Mouse (Mus musculus) lung, embryonic 16.5 days (tissue): ENCODE measurements around the gene Slc39a1. TPM values are rescaled to one million over a fixed set of nuclear protein-coding genes. Genes with fewer than 3 reads are reported as not detected.
A peak's percentile ranks its signal among the peaks of the same experiment; 100 is the strongest.
"Not testable (repeated sequence)": the region's sequence is repeated elsewhere in the genome, so short reads cannot be mapped to it uniquely, and the experiment has no call there.

ENCODE experiments used
- ATAC-seq: fragments of 200-750 bp; cut with Nextera tagmentation; 2 replicates; pipeline ENCODE4 v1.8.0; 2017; ENCODE audit warnings: low read depth, mild to moderate bottlenecking, moderate library complexity
- H3K27ac ChIP-seq: fragments of 300-500 bp; sonication (generic); 2 replicates; pipeline ENCODE4 v1.5.1; 2014; ENCODE audit warnings: mild to moderate bottlenecking, control low read depth, low read length
- H3K27me3 ChIP-seq: fragments of 300-500 bp; sonication (generic); 2 replicates; pipeline ENCODE4 v1.6.1; 2014; ENCODE audit warnings: low read depth, low read length, mixed read lengths; ENCODE audit not compliant: control insufficient read depth, insufficient read depth
- H3K36me3 ChIP-seq: fragments of 300-500 bp; sonication (generic); 2 replicates; pipeline ENCODE4 v1.6.1; 2014; ENCODE audit warnings: low read length; ENCODE audit not compliant: control insufficient read depth, insufficient read depth
- H3K4me1 ChIP-seq: fragments of 300-500 bp; sonication (generic); replicated peaks from 2 replicates; pipeline ENCODE4 v1.6.1; 2014; ENCODE audit warnings: low read length, mixed read lengths; ENCODE audit not compliant: control insufficient read depth, insufficient read depth
- H3K4me2 ChIP-seq: fragments of 300-500 bp; sonication (generic); 2 replicates; pipeline ENCODE4 v1.6.1; 2014; ENCODE audit warnings: low read depth, low read length, control low read depth
- H3K4me3 ChIP-seq: fragments of 300-500 bp; sonication (generic); 2 replicates; pipeline ENCODE4 v1.5.1; 2014; ENCODE audit warnings: mild to moderate bottlenecking, low read length, control low read depth
- H3K9ac ChIP-seq: fragments of 300-500 bp; sonication (generic); 2 replicates; pipeline ENCODE4 v1.6.1; 2014; ENCODE audit warnings: low read length, control low read depth
- H3K9me3 ChIP-seq: fragments of 300-500 bp; sonication (generic); 2 replicates; pipeline ENCODE4 v1.6.1; 2016; ENCODE audit warnings: low read length; ENCODE audit not compliant: control insufficient read depth
- WGBS: fragments of 180-500 bp; shearing (Covaris S2); extraction: QIAGEN DNeasy Blood & Tissue Kit; methylation state at CpG from one replicate; pipeline ENCODE4 v1.1.7; 2014; 5-methylcytosine and 5-hydroxymethylcytosine counted together
- polyA plus RNA-seq: library from polyadenylated mRNA; unstranded; fragments of >200 nt; fragmentation: Nextera tagmentation; extraction: Ambion mirVana; gene quantifications from 2 replicates; pipeline ENCODE4 v1.2.1, GENCODE M21; 2015

Slc39a1 gene
- polyA plus RNA-seq, 1 experiment from 2014 or later = 105 TPM

DNA sequence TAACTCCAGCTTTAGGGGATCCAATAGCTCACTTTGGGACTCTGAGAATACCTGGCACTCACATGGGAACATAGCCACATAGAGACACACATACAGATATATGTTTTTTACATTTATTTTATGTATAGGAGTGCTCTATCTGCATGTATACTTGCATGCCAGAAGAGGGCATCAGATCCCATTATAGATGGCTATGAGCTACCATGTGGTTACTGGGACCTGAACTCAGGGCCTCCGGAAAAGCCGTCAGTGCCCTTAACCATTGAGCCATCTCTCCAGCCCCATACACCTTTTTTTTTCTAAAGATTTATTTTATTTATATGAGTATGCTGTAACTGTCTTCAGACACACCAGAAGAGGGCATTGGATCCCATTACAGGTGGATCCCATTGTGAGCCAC lies 36.2 kb downstream of the Slc39a1 start:
- Histone ChIP-seq H3K4me2 (no peak overlapping the region), H3K4me1 (no peaks in the 10 kb centered on the region), H3K36me3 (peaks cover 7% of the 10 kb centered on the region; the same call in 1 of the 2 replicates), H3K27me3 (no peaks in the 10 kb centered on the region), H3K27ac (no peak overlapping the region), H3K9me3 (no peaks in the 10 kb centered on the region), H3K9ac (no peak overlapping the region), H3K4me3 (no peak overlapping the region)
- 91% methylated on average over 2 of the region's 2 CpGs for WGBS
- ATAC-seq = no peak

DNA sequence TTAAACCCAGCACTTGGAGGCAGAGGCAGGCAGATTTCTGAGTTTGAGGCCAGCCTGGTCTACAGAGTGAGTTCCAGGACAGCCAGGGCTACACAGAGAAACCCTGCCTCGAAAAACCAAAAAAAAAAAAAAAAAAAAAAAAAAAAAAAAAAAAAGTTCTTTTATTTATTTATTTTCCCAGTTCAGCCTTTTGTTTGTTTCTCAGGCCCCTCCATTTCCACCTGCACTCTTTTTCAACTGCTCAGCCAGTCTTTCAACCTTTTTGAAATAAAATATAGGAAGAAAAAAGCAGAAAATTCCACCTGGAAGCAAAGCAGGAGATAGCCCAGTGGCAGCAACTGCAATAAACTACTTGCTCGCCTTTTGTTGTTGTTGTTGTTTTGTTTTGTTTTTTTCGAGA lies 41.4 kb downstream of the Slc39a1 start:
- WGBS = 58% methylated on average over 2 of the region's 3 CpGs
- not testable (repeated sequence) for H3K4me2 ChIP-seq, ATAC-seq, H3K4me3 ChIP-seq, H3K4me1 ChIP-seq, H3K9ac ChIP-seq, H3K36me3 ChIP-seq, H3K27ac ChIP-seq, H3K27me3 ChIP-seq, H3K9me3 ChIP-seq

DNA sequence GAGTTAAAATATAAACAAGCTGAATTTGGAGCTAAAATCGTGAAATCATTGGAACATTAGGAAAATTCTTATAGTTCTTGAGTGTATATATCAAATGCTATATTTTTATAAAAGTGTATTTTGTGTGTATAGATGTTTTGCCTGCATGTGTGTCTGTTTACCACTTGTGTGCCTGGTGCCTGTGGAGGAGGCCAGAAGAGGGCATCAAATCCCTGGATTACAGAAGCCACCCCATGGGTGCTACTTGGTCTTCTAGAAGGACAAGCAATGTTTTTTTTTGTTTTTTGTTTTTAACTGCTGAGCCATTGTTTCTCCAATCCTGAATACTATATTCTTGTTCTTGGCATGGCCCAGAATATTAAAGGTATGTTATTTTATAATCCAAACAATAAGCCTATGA lies 42.6 kb downstream of the Slc39a1 start:
- no peaks in the 10 kb centered on the region for H3K36me3 ChIP-seq
- peaks cover 19% of the 10 kb centered on the region for H3K4me1 ChIP-seq
- H3K27ac ChIP-seq = no peak overlapping the region
- H3K27me3 ChIP-seq = no peaks in the 10 kb centered on the region
- no peak for ATAC-seq
- no peak overlapping the region for H3K4me2 ChIP-seq
- H3K9ac ChIP-seq = no peak overlapping the region
- H3K9me3 ChIP-seq = no peaks in the 10 kb centered on the region
- WGBS = 86% methylated on average over 1 of the region's 1 CpGs
- no peak overlapping the region for H3K4me3 ChIP-seq

DNA sequence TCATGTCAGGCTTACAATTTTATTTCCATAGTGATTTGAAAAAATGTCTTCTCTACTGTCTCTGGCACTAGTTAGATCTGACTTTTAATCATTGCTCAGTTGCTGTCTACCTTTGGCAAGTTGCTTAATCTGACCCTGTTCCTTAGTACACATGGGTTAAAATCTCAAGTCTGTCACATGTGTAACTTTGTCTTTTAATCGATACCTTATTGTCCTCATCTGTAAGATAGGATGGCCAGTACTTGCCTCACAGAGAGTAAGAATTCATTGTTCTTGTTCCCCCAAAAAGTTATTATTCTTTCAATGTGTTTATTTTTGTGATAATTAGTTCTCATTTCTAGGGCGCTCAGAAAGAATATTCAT lies 44.0 kb downstream of the Slc39a1 start:
- no peak for ATAC-seq
- H3K9me3 ChIP-seq = no peaks in the 10 kb centered on the region
- H3K4me2 ChIP-seq = peak overlapping the region; percentile 79
- peak overlapping the region; percentile 91 for H3K27ac ChIP-seq
- peak overlapping the region; percentile 59 for H3K4me3 ChIP-seq
- peaks cover 24% of the 10 kb centered on the region for H3K4me1 ChIP-seq
- no peaks in the 10 kb centered on the region for H3K27me3 ChIP-seq
- no peaks in the 10 kb centered on the region for H3K36me3 ChIP-seq
- 30% methylated on average over 2 of the region's 2 CpGs for WGBS
- H3K9ac ChIP-seq = peak overlapping the region; percentile 74

DNA sequence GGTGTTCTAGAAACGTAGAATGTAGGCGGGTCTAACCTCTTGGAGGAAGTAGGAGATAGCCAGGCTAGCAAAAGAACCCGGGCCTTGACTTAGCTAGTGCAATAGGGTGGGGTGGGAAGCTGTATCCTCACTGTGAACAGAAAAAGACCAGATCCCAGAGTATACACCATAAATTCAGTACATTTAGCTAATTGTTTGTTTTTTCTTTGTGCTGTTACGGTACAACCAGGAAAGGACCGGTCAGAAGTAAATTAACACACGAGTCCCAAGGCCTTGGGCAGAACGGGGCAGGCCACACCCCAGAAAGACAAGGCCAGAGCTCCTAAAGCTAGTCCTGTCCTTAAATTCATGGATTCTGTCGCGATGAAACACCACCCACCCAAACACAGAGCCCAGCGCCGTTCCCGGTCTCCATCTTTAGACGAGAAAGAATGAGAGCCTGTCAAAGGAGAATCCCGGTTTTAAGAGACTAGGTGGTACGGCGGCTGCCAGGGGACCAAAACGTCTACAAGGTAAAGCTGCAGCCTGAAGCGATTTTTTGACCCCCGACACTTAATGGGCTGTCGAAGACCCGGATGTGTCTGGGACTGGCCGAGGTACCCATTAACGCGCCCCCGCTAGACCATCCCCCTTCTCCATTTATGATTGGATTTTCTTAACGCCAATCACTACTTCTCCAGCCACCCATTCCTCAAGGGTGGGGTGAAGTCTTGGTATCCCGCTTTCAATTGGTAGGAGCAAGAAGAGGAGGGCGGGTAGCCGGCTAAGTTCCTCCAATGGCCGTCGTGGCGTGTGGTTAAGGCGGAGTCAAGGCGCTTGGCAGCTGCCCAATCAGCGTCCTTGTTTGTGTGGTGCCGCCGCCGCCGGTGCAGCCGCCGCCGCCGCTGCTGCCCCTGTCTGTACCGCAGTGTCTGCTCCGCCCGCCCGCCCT lies 44.6 kb downstream of the Slc39a1 start, which contains the start of gene Gatad2b:
Gene Gatad2b, plus strand, starts transcription at position 834 of the 931 bp plus-strand sequence.
- peak within 1 kb of the TSS; percentile 87 for H3K4me2 ChIP-seq
- no peaks in the 10 kb centered on the region for H3K27me3 ChIP-seq
- H3K27ac ChIP-seq = peak within 1 kb of the TSS; percentile 97
- H3K9me3 ChIP-seq = no peaks in the 10 kb centered on the region
- H3K36me3 ChIP-seq = no peaks in the 10 kb centered on the region
- H3K4me3 ChIP-seq = peak within 1 kb of the TSS; percentile 89
- H3K9ac ChIP-seq = peak within 1 kb of the TSS; percentile 92
- WGBS = under 1% methylated on average over 43 of the region's 47 CpGs
- H3K4me1 ChIP-seq = peaks cover 24% of the 10 kb centered on the region
- ATAC-seq = peak; percentile 99

DNA sequence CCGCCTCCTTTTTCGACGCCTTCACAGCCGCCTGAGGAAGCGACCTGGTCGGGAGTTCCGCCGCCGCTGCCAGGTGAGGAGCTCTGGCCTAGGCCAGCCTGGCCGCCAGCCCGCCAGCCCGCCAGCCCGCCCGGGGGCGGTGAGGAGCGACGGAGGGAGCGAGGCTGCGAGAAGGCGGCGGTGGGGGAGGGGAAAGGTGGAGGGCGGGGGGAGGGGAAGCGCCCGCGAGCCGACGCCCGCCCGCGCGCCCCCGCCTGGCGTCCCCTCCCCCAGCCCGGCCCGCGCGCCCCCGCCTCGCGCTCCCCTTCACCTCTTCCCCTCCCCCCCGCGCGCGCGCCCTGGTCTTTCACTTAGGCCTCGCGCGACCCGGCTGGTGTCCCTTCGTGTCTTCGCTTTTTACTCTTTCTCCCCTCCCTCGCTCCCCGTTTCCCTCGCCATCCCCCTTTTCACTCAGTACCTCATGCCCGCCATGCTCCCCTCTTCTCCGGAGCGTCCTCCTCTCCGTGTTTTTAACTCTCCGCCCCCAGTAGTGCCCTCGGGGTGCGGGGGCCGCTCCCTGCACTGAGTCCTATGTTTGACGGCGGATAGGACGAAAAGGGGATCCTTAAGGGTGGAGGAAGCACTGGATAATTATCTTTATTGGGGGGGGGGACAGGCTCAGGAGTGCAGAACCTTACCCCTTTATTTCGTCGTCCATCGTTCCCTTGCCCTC lies 45.5 kb downstream of the Slc39a1 start:
- peak; percentile 29 for ATAC-seq

DNA sequence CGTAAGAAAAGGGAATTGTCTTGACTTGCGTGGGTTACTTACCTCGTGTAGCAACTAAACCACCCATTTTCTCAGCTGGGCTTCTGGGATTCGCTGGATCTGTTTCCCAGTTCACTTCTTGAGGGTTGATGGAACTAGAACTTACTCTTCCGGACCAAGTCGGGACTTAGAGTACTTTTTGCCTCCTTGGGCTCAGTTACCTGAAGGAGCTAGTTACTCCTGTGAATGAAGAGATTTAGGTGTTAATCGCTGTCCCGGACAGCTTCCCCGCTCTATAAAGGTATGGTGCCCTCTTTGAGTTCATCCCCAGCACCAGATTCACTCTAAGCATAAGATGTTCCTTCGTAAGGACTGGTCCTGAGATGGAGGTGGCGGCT lies 46.1 kb downstream of the Slc39a1 start:
- H3K4me1 ChIP-seq = peaks cover 24% of the 10 kb centered on the region
- peak overlapping the region; percentile 87 for H3K4me2 ChIP-seq
- no peak for ATAC-seq
- WGBS = 4% methylated on average over 11 of the region's 11 CpGs
- H3K27ac ChIP-seq = peak overlapping the region; percentile 97
- H3K36me3 ChIP-seq = no peaks in the 10 kb centered on the region
- H3K4me3 ChIP-seq = peak overlapping the region; percentile 89
- H3K9ac ChIP-seq = peak overlapping the region; percentile 92
- no peaks in the 10 kb centered on the region for H3K9me3 ChIP-seq
- no peaks in the 10 kb centered on the region for H3K27me3 ChIP-seq

More for the DNA sequence above, 45.5 kb downstream of the Slc39a1 start:
- under 1% methylated on average over 34 of the region's 68 CpGs for WGBS
- H3K4me1 ChIP-seq = peaks cover 24% of the 10 kb centered on the region
- no peaks in the 10 kb centered on the region for H3K27me3 ChIP-seq
- peak overlapping the region; percentile 89 for H3K4me3 ChIP-seq
- H3K36me3 ChIP-seq = no peaks in the 10 kb centered on the region
- H3K27ac ChIP-seq = peak overlapping the region; percentile 97
- H3K9ac ChIP-seq = peak overlapping the region; percentile 92
- no peaks in the 10 kb centered on the region for H3K9me3 ChIP-seq
- H3K4me2 ChIP-seq = peak overlapping the region; percentile 87

DNA sequence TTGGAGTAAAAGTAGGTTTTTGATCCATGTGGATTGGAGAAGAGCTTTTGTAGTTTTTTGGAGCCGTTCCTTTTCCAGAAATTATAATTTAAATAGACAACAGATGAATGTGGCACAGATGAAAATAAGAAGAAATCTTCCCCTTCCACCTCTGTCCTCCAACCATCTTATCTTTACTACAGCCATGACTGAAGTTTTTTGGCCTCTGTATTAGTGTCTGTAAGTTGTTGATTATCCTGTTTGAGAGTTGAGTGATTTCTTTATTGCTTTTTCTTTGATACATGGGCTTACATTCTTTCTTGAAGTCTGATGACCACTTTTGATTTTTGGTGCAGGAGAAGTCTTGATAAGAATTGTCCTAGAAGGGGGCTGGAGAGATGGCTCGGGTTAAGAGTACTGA lies 46.7 kb downstream of the Slc39a1 start:
- Histone ChIP-seq H3K9me3 (no peaks in the 10 kb centered on the region), H3K4me2 (peak overlapping the region; percentile 87), H3K4me1 (peaks cover 24% of the 10 kb centered on the region), H3K9ac (peak overlapping the region; percentile 92), H3K4me3 (peak overlapping the region; percentile 89), H3K27ac (no peak overlapping the region), H3K27me3 (no peaks in the 10 kb centered on the region), H3K36me3 (no peaks in the 10 kb centered on the region)
- no peak for ATAC-seq
- 48% methylated on average over 2 of the region's 2 CpGs for WGBS
